Mouse (Mus musculus): ENCODE measurements around the gene Cdk16. TPM values are rescaled to one million over a fixed set of nuclear protein-coding genes. Genes with fewer than 3 reads are reported as not detected.
A peak's percentile ranks its signal among the peaks of the same experiment; 100 is the strongest.
"Not testable (repeated sequence)": the region's sequence is repeated elsewhere in the genome, so short reads cannot be mapped to it uniquely, and the experiment has no call there.

Gene Cdk16
- polyA plus RNA-seq, 1 experiment: 154 TPM

DNA sequence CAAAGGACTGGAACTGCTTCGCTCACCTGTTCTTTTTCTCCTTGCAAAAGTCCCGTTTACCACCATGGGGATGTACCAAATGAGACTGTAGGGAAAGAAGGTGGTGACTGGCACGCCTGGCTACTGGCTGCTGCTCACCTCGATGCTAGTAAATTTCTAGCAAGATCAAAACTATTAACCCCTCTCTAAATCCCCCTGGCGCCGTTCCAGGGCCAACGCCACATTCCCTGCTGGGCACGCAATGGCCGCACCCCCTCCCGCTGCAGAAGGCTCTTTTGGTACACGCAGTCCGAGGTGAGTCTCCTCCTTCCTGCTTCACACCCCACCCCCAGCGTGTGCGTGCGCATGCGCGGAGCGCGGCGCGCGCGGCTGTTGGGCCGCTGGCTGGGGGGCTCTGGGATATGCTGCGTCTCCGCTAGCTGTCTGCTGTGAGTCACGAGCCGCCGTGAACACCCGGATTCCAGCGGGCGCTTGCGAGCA, 354 bp downstream of the Cdk16 start:
- 18% methylated on average over 33 of the region's 33 CpGs for WGBS
- peaks cover 8% of the 10 kb centered on the region; the same call in 1 of the 2 replicates for H3K4me1 ChIP-seq (ENCODE audit: control insufficient read depth, insufficient read depth, low read length)
- peak overlapping the region; percentile 88 for H3K4me3 ChIP-seq (replicated peaks; ENCODE audit: extremely low read depth, low read depth, low read length)
- TF ChIP-seq CTCF (IDR thresholded peaks at IDR 0.05; ENCODE audit: insufficient read depth, low read length) (no peak), POLR2A (IDR thresholded peaks at IDR 0.05; ENCODE audit: borderline replicate concordance, extremely low read depth, low read depth, low read length) (peak; percentile 68; the same call in 1 of the 2 replicates)
- DNase-seq: peak; percentile 77

DNA sequence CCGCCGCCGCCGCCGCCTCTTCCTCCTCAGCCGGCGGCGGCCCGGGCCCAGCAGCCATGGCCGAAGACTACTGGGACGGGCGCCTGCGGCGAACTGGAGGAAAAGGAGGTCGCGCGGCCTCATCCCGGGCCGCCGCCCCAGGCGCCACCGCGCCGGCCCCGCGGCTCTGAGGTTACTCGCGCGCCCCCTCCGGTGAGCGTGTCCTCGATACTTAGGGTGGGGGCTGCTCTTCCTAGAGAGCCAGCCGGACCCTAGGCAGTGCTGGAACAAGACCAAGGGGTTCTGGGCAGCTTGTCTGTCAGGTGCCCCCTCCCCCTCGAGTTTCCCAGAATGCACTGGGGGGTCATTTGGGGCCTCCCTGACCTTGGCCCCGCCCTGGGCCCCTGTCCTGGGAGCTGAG, 861 bp downstream of the Cdk16 start:
- TF ChIP-seq POLR2A (IDR thresholded peaks at IDR 0.05; ENCODE audit: borderline replicate concordance, extremely low read depth, low read depth, low read length) (no peak), CTCF (IDR thresholded peaks at IDR 0.05; ENCODE audit: insufficient read depth, low read length) (no peak)
- Histone ChIP-seq H3K4me1 (ENCODE audit: control insufficient read depth, insufficient read depth, low read length) (peaks cover 8% of the 10 kb centered on the region; the same call in 1 of the 2 replicates), H3K4me3 (replicated peaks; ENCODE audit: extremely low read depth, low read depth, low read length) (peak overlapping the region; percentile 88)
- 37% methylated on average over 32 of the region's 35 CpGs for WGBS
- DNase-seq: peak; percentile 48

DNA sequence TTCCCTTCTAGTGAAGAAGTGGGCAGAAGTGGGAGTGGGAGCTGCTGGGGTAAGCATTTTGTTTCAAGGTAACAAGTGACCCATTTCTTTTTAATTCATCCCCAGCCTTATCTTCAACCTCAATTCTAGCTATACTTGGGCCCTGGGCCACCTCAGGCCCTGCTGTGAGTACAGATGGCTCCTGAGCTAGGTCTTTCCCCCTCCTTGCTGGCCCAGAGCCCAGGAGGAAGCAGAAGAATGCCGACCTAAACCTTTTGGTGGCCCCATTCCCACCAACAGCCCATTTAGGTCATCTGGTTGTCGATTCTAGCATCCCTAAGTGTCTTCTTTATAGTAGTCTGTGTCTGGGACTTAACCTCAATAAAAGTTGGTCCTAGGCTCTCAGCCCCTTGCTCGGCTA, 3.8 kb downstream of the Cdk16 start:
- DNase-seq: no peak
- no peak for TF ChIP-seq POLR2A (IDR thresholded peaks at IDR 0.05; ENCODE audit: borderline replicate concordance, extremely low read depth, low read depth, low read length)
- TF ChIP-seq CTCF (IDR thresholded peaks at IDR 0.05; ENCODE audit: insufficient read depth, low read length): no peak
- WGBS: 49% methylated on average over 3 of the region's 3 CpGs
- Histone ChIP-seq H3K4me1 (ENCODE audit: control insufficient read depth, insufficient read depth, low read length) (peaks cover 8% of the 10 kb centered on the region; the same call in 1 of the 2 replicates), H3K4me3 (replicated peaks; ENCODE audit: extremely low read depth, low read depth, low read length) (no peak overlapping the region)

DNA sequence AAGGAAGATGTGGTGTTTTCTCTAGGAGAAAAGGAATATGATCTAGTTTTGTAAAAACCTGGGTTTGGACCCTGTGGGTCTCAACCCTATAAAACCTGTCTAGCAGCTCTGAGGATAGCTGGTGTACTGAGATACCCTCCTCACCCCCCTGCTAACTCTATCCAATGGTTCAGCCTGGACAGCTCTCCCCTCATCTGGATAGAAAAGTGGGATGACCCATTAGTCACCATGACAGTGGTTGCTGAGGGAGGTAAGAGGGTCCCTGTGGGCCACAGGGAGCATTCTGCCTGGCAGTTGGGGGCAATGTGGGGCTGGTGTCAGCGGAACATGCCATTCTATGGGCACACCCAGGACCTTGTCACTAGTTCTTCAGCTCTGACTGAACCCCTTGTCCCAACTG, 4.9 kb downstream of the Cdk16 start:
- no peak overlapping the region for H3K4me3 ChIP-seq (replicated peaks; ENCODE audit: extremely low read depth, low read depth, low read length)
- TF ChIP-seq CTCF (IDR thresholded peaks at IDR 0.05; ENCODE audit: insufficient read depth, low read length) (no peak), POLR2A (IDR thresholded peaks at IDR 0.05; ENCODE audit: borderline replicate concordance, extremely low read depth, low read depth, low read length) (no peak)
- peaks cover 8% of the 10 kb centered on the region; the same call in 1 of the 2 replicates for H3K4me1 ChIP-seq (ENCODE audit: control insufficient read depth, insufficient read depth, low read length)
- 68% methylated on average over 1 of the region's 1 CpGs for WGBS
- DNase-seq: no peak

DNA sequence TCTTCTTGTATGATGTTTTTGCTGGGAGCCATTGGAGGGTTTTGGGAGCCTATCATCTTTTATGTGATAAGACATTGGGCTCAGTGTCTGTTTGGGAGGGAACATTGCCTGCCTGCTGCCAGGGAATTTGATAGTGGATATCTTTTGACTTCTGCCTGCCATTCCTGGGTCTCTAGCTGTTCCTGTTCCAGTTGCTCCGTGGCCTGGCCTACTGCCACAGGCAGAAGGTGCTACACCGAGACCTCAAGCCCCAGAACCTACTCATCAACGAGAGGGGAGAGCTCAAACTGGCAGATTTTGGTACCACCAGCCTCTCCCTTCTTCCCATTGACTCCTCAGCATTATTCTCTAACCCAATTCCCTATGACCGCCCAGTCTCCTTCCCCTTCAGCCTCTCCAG, 8.1 kb downstream of the Cdk16 start:
- Histone ChIP-seq H3K4me3 (replicated peaks; ENCODE audit: extremely low read depth, low read depth, low read length) (no peak overlapping the region), H3K4me1 (ENCODE audit: control insufficient read depth, insufficient read depth, low read length) (no peaks in the 10 kb centered on the region)
- 82% methylated on average over 4 of the region's 4 CpGs for WGBS
- no peak for TF ChIP-seq POLR2A (IDR thresholded peaks at IDR 0.05; ENCODE audit: borderline replicate concordance, extremely low read depth, low read depth, low read length)
- no peak for DNase-seq

DNA sequence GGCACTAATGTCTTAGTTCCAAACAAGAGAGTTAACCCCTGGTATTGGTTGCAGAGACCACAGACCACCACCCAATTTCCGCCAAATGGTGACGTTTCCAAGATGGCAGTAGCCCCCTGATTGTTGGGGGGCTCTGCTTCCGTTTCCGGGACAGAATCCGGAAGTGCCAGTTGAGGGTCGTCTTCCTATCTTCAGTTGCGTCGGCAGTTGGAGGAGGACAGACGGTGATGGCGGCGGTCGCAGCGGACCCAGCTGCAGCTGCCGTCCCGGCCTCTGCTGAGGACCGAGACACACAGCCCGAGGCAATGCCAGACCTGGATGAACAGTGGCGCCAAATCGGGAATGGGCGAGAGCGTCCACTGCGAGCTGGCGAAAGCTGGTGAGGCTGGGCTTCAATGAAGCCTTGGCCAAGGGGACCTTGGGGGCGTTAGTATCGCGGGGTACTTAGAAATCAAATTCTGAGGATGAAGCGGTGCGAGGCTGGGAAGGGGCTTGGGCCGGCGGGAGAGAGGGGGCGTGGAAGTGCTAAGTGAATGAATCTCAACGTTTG, 16.1 kb downstream of the Cdk16 start, which contains the start of gene Usp11:
Gene Usp11, plus strand, starts transcription at position 166 of the 550 bp plus-strand sequence.
- 28% methylated on average over 32 of the region's 32 CpGs for WGBS
- TF ChIP-seq CTCF (IDR thresholded peaks at IDR 0.05; ENCODE audit: insufficient read depth, low read length): no peak
- TF ChIP-seq POLR2A (IDR thresholded peaks at IDR 0.05; ENCODE audit: borderline replicate concordance, extremely low read depth, low read depth, low read length): no peak
- Histone ChIP-seq H3K4me3 (replicated peaks; ENCODE audit: extremely low read depth, low read depth, low read length) (peak within 1 kb of the TSS; percentile 93), H3K4me1 (ENCODE audit: control insufficient read depth, insufficient read depth, low read length) (0 out of 2 replicates have a peak, but pooled peaks cover 2% of the 10 kb centered on the region)
- DNase-seq: no peak

GRCm38 (mm10) chrX:20704295-20705082, 16.7 kb downstream of the Cdk16 start:
- 0 out of 2 replicates have a peak, but pooled peaks cover 2% of the 10 kb centered on the region for H3K4me1 ChIP-seq (ENCODE audit: control insufficient read depth, insufficient read depth, low read length)
- TF ChIP-seq CTCF (IDR thresholded peaks at IDR 0.05; ENCODE audit: insufficient read depth, low read length) (no peak), POLR2A (IDR thresholded peaks at IDR 0.05; ENCODE audit: borderline replicate concordance, extremely low read depth, low read depth, low read length) (peak; percentile 59; the same call in 1 of the 2 replicates)
- WGBS: 23% methylated on average over 32 of the region's 32 CpGs
- DNase-seq: peak; percentile 69
- H3K4me3 ChIP-seq (replicated peaks; ENCODE audit: extremely low read depth, low read depth, low read length): peak overlapping the region; percentile 93

DNA sequence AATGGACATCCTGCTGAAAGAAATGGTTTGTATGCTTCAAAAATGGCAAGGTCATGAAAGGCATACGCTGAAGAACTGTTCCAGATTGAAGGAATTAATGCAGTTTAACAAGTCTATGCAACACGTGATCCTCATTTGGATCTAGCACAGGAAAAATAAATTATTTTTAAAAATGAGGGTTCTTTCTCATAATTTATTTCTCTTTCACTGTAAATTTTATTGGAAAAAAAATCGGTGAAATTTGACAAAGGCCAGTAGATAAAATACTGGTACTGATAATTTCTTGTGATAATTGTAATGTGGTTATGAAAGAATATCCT, 17.3 kb downstream of the Cdk16 start:
- DNase-seq: no peak
- TF ChIP-seq POLR2A (IDR thresholded peaks at IDR 0.05; ENCODE audit: borderline replicate concordance, extremely low read depth, low read depth, low read length) (no peak), CTCF (IDR thresholded peaks at IDR 0.05; ENCODE audit: insufficient read depth, low read length) (no peak)
- Histone ChIP-seq H3K4me1 (ENCODE audit: control insufficient read depth, insufficient read depth, low read length) (0 out of 2 replicates have a peak, but pooled peaks cover 2% of the 10 kb centered on the region), H3K4me3 (replicated peaks; ENCODE audit: extremely low read depth, low read depth, low read length) (peak overlapping the region; percentile 23)
- WGBS: 23% methylated on average over 3 of the region's 3 CpGs

GRCm38 (mm10) chrX:20728681-20729080, 40.9 kb downstream of the Cdk16 start:
- WGBS: 62% methylated on average over 5 of the region's 5 CpGs
- TF ChIP-seq POLR2A (IDR thresholded peaks at IDR 0.05; ENCODE audit: borderline replicate concordance, extremely low read depth, low read depth, low read length): no peak
- no peak for TF ChIP-seq CTCF (IDR thresholded peaks at IDR 0.05; ENCODE audit: insufficient read depth, low read length)
- Histone ChIP-seq H3K4me1 (ENCODE audit: control insufficient read depth, insufficient read depth, low read length) (no peaks in the 10 kb centered on the region), H3K4me3 (replicated peaks; ENCODE audit: extremely low read depth, low read depth, low read length) (no peak overlapping the region)
- no peak for DNase-seq

- not testable (repeated sequence) for DNase-seq
Observed at GRCm38 (mm10) chrX:20730048-20730447, 42.3 kb downstream of the Cdk16 start.

More at GRCm38 (mm10) chrX:20730048-20730447, 42.3 kb downstream of the Cdk16 start:
- H3K4me1 ChIP-seq (ENCODE audit: control insufficient read depth, insufficient read depth, low read length); H3K4me3 ChIP-seq (replicated peaks; ENCODE audit: extremely low read depth, low read depth, low read length): not testable (repeated sequence)
- WGBS: 55% methylated on average over 10 of the region's 10 CpGs
